Mouse (Mus musculus): Measurements from ENCODE around the gene Hrk.

DNA sequence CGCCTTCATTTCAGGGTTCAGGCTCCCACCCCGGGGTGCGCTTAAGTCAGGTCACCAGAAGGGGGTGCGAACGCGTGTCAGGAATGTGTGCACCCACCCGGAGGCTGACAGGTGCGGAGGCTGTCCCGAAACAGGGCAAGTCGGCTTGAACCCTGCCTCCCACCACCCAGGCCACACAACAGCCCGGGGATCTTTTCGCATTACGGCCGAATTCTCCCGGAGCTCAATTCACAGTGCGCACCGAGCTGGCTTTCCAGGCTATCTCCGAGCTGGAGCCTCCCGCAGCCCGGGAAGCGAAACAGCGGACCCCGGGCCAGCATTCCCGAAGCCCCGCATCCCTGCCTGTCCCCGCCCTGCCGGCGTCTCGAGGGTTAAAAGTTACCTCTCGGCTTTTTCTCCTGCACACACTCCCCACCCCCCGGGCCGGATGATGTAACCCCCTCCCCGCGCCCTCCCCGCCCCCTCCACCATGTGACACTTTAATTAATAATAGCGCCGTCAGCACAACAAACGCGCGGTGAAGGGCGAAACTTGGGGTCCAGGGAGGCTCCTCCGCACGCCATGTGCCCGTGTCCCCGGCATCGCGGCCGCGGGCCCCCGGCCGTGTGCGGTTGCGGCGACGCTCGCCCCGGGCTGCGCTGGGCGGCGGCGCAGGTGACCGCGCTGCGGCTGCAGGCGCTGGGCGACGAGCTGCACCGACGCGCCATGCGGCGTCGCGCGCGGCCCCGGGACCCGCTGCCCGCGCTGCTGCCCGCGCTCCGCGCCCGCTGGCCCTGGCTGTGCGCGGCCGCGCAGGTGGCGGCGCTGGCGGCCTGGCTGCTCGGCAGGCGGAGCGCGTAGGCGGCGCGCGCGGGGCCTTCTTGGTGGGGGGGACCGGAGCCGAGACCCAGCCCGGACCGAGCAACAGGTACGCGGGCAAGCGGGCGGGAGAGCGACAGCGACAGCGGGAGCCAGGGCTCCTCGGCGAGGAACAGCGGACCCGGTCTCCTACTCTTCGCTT, 5.1 kb downstream of the Hrk start:
- TF ChIP-seq POLR2A (IDR thresholded peaks at IDR 0.05; ENCODE audit: control insufficient read depth, low read depth, low read length), result no peak
- TF ChIP-seq CTCF (IDR thresholded peaks at IDR 0.05; ENCODE audit: control insufficient read depth, insufficient read depth, insufficient replicate concordance, low read depth, low read length), result no peak

Data from testis, adult 2 months (tissue).